Mouse (Mus musculus): ENCODE measurements around the gene Nit1. TPM values are rescaled to one million over a fixed set of nuclear protein-coding genes. Genes with fewer than 3 reads are reported as not detected.

Gene Nit1
- total RNA-seq, 1 experiment: 24.4 TPM

DNA sequence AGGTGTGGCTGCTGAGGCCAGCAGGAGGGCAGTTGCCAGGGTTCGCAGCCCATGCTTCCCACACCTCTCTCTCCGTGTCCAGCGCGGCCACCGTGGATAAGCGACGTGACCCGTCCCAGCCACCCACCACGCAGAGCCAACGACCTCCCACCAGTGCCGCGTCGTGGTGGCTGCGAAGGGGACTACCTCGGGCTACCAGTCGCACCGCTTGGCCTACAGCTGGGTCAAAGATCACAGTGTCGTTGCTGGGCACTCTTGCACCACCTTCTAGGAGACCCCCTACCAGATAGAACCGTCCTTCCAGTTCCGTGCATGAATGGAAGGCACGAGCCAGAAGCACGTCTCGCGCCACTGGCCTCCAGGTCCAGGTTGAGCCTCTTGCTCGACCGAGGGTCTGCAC, 14.8 kb upstream of the Nit1 start:
- H3K27ac ChIP-seq (ENCODE audit: insufficient read depth, low read depth, low read length, poor library complexity, severe bottlenecking): no peak overlapping the region
- no peaks in the 10 kb centered on the region for H3K9me3 ChIP-seq (ENCODE audit: control insufficient read depth, insufficient read depth, low read depth, low read length)
- TF ChIP-seq ZC3H11A (IDR thresholded peaks at IDR 0.05; ENCODE audit: borderline replicate concordance, low read depth, low read length): no peak
- H3K36me3 ChIP-seq (ENCODE audit: control insufficient read depth, insufficient read depth, low read length, poor library complexity, severe bottlenecking): peaks cover 14% of the 10 kb centered on the region
- in situ Hi-C loops (cut with MboI; ENCODE audit: low sequenced_read_pairs in 2 of 2, unreplicated experiment in 2 of 2): no loop called here
- H3K4me1 ChIP-seq (ENCODE audit: control insufficient read depth in 2 of 2, insufficient read depth in 2 of 2, low read length in 2 of 2, poor library complexity in 1 of 2): peaks cover 0 to 3% of the 10 kb centered on the region in 2 experiments; a peak in 1 of 4 replicates
- H3K4me3 ChIP-seq (ENCODE audit: insufficient read depth in 1 of 2, low read depth in 1 of 2, low read length in 2 of 2, poor library complexity in 1 of 2, severe bottlenecking in 1 of 2): peak overlapping the region; percentile 58 to 61
- H3K9ac ChIP-seq (ENCODE audit: insufficient read depth, low read depth, low read length, poor library complexity, severe bottlenecking): peak overlapping the region; percentile 59
- no peak for DNase-seq (ENCODE audit: low read depth, low spot score)

DNA sequence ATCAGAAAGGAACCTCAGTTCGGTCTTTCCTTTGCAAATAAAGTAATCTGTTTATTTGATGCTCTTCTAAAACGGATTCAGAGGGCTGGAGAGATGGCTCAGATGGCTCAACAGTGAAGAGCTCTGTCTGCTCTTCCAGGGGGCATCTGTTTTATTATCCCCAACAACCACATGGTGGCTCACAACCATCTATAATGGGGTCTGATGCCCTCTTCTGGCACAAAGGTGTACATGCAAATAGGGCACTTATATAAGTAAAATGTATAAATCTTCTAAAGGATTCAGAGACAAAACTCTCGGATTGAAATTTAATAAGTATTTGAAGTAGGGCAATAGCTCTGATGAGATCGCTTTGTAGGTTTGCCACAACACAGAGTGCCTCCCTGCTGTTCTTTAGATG, 13.0 kb upstream of the Nit1 start:
- in situ Hi-C loops (cut with MboI; ENCODE audit: low sequenced_read_pairs in 2 of 2, unreplicated experiment in 2 of 2): no loop called here
- no peaks in the 10 kb centered on the region for H3K9me3 ChIP-seq (ENCODE audit: control insufficient read depth, insufficient read depth, low read depth, low read length)
- no peak for DNase-seq (ENCODE audit: low read depth, low spot score)

DNA sequence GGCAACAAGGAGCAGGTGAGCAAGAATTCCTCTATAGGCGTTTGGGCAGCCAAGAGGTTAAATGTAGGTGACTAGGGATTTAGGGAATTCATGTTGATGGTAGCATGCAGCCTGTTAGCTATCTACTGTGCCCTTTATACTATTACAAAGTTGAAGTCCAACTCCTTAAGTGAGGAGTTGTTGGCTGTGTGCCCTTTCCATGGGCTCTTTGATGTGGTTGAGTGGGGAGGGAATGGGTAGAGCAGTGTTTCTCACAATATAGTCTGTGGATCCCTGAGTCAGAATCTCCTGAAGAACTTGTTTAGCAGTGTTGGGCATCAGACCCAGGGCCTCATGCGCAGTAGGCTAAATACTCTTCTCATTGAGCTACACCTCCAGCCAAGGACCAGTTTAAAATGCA, 11.4 kb upstream of the Nit1 start:
- no peak overlapping the region for H3K4me3 ChIP-seq (ENCODE audit: insufficient read depth in 1 of 2, low read depth in 1 of 2, low read length in 2 of 2, poor library complexity in 1 of 2, severe bottlenecking in 1 of 2)
- no peak overlapping the region for H3K27ac ChIP-seq (ENCODE audit: insufficient read depth, low read depth, low read length, poor library complexity, severe bottlenecking)
- H3K36me3 ChIP-seq (ENCODE audit: control insufficient read depth, insufficient read depth, low read length, poor library complexity, severe bottlenecking): peaks cover 16% of the 10 kb centered on the region
- no peaks in the 10 kb centered on the region for H3K9me3 ChIP-seq (ENCODE audit: control insufficient read depth, insufficient read depth, low read depth, low read length)
- no peak overlapping the region for H3K9ac ChIP-seq (ENCODE audit: insufficient read depth, low read depth, low read length, poor library complexity, severe bottlenecking)
- in situ Hi-C loops (cut with MboI; ENCODE audit: low sequenced_read_pairs in 2 of 2, unreplicated experiment in 2 of 2): no loop called here
- peaks cover 0 to 6% of the 10 kb centered on the region in 2 experiments; a peak in 2 of 4 replicates for H3K4me1 ChIP-seq (ENCODE audit: control insufficient read depth in 2 of 2, insufficient read depth in 2 of 2, low read length in 2 of 2, poor library complexity in 1 of 2)
- TF ChIP-seq ZNF384 (IDR thresholded peaks at IDR 0.05; ENCODE audit: low read depth, low read length): no peak
- TF ChIP-seq CHD2 (IDR thresholded peaks at IDR 0.05; ENCODE audit: low read depth, low read length): no peak
- TF ChIP-seq ZC3H11A (IDR thresholded peaks at IDR 0.05; ENCODE audit: borderline replicate concordance, low read depth, low read length): no peak
- DNase-seq (ENCODE audit: low read depth, low spot score): no peak

More for the DNA sequence above, 13.0 kb upstream of the Nit1 start:
- H3K36me3 ChIP-seq (ENCODE audit: control insufficient read depth, insufficient read depth, low read length, poor library complexity, severe bottlenecking): peaks cover 16% of the 10 kb centered on the region
- peak; percentile 53; the same call in 1 of the 2 replicates for TF ChIP-seq ZC3H11A (IDR thresholded peaks at IDR 0.05; ENCODE audit: borderline replicate concordance, low read depth, low read length)
- no peak for TF ChIP-seq ZNF384 (IDR thresholded peaks at IDR 0.05; ENCODE audit: low read depth, low read length)
- TF ChIP-seq HCFC1 (IDR thresholded peaks at IDR 0.05; ENCODE audit: borderline replicate concordance, insufficient read depth, low read length): 0 out of 2 replicates have a peak, but pooled peaks have one; percentile 42
- no peak for TF ChIP-seq CHD2 (IDR thresholded peaks at IDR 0.05; ENCODE audit: low read depth, low read length)
- TF ChIP-seq MAFK (IDR thresholded peaks at IDR 0.05; ENCODE audit: insufficient read depth, low read depth, low read length): no peak
- no peak overlapping the region for H3K9ac ChIP-seq (ENCODE audit: insufficient read depth, low read depth, low read length, poor library complexity, severe bottlenecking)
- no peak overlapping the region for H3K27ac ChIP-seq (ENCODE audit: insufficient read depth, low read depth, low read length, poor library complexity, severe bottlenecking)
- H3K4me1 ChIP-seq (ENCODE audit: control insufficient read depth in 2 of 2, insufficient read depth in 2 of 2, low read length in 2 of 2, poor library complexity in 1 of 2): peaks cover 0 to 3% of the 10 kb centered on the region in 2 experiments; a peak in 1 of 4 replicates
- no peak overlapping the region for H3K4me3 ChIP-seq (ENCODE audit: insufficient read depth in 1 of 2, low read depth in 1 of 2, low read length in 2 of 2, poor library complexity in 1 of 2, severe bottlenecking in 1 of 2)

DNA sequence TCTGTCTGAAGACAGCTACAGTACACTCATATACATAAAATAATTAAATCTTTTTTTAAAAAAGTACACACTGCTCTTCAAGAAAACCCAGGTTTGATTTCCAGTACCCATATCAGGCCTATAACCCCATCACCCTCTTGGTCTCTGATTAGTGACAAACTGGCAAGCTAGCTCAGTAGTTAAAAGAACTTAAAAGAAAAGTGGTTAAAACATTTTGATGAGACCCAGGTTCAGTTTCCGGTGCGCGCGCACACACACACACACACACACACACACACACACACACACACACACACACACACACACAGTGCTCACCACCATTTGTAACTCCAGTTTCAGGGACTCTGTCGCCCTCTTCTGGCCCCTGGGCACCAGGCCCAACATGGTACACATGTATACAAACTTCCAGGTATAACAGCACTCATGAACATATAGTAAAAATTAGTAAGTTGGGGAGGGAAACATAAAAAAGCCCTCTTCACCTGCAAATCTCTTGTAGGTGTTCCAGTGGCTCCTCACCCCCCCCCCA, 10.4 kb upstream of the Nit1 start:
- in situ Hi-C loops (cut with MboI; ENCODE audit: low sequenced_read_pairs in 2 of 2, unreplicated experiment in 2 of 2): no loop called here
- TF ChIP-seq ZNF384 (IDR thresholded peaks at IDR 0.05; ENCODE audit: low read depth, low read length): no peak
- no peak for TF ChIP-seq CHD2 (IDR thresholded peaks at IDR 0.05; ENCODE audit: low read depth, low read length)
- no peak for TF ChIP-seq HCFC1 (IDR thresholded peaks at IDR 0.05; ENCODE audit: borderline replicate concordance, insufficient read depth, low read length)
- TF ChIP-seq ZC3H11A (IDR thresholded peaks at IDR 0.05; ENCODE audit: borderline replicate concordance, low read depth, low read length): no peak
- TF ChIP-seq MAFK (IDR thresholded peaks at IDR 0.05; ENCODE audit: insufficient read depth, low read depth, low read length): no peak
- Histone ChIP-seq H3K36me3 (ENCODE audit: control insufficient read depth, insufficient read depth, low read length, poor library complexity, severe bottlenecking) (peaks cover 16% of the 10 kb centered on the region), H3K9me3 (ENCODE audit: control insufficient read depth, insufficient read depth, low read depth, low read length) (no peaks in the 10 kb centered on the region), H3K4me3 (ENCODE audit: insufficient read depth in 1 of 2, low read depth in 1 of 2, low read length in 2 of 2, poor library complexity in 1 of 2, severe bottlenecking in 1 of 2) (no peak overlapping the region), H3K9ac (ENCODE audit: insufficient read depth, low read depth, low read length, poor library complexity, severe bottlenecking) (no peak overlapping the region), H3K4me1 (ENCODE audit: control insufficient read depth in 2 of 2, insufficient read depth in 2 of 2, low read length in 2 of 2, poor library complexity in 1 of 2) (peaks cover 0 to 6% of the 10 kb centered on the region in 2 experiments; a peak in 3 of 4 replicates), H3K27ac (ENCODE audit: insufficient read depth, low read depth, low read length, poor library complexity, severe bottlenecking) (no peak overlapping the region)
- no peak for DNase-seq (ENCODE audit: low read depth, low spot score)

DNA sequence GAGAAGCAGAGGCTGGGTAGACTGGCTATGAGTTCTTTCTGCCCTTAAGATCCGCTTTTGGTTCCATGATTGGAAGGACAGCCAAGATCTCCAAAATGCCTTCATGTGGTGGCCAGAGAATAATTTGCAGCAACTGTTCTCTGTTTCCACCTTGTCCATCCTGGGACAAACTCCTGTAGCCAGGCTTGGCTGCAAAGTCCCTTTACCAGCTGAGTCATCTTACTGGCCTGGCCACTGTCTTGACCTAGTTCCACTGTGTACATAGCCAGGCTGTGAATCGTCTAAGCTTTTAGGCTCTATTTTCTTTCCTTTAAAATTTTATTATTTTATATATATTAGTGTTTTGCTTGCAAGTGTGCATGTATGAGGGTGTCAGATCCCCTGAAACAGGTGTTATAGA, 3.8 kb upstream of the Nit1 start:
- no peak overlapping the region for H3K27ac ChIP-seq (ENCODE audit: insufficient read depth, low read depth, low read length, poor library complexity, severe bottlenecking)
- TF ChIP-seq CHD2 (IDR thresholded peaks at IDR 0.05; ENCODE audit: low read depth, low read length): no peak
- no peaks in the 10 kb centered on the region for H3K9me3 ChIP-seq (ENCODE audit: control insufficient read depth, insufficient read depth, low read depth, low read length)
- H3K36me3 ChIP-seq (ENCODE audit: control insufficient read depth, insufficient read depth, low read length, poor library complexity, severe bottlenecking): peaks cover 8% of the 10 kb centered on the region; the same call in 1 of the 2 replicates
- in situ Hi-C loops (cut with MboI; ENCODE audit: low sequenced_read_pairs in 2 of 2, unreplicated experiment in 2 of 2): no loop called here
- no peak overlapping the region for H3K4me3 ChIP-seq (ENCODE audit: insufficient read depth in 1 of 2, low read depth in 1 of 2, low read length in 2 of 2, poor library complexity in 1 of 2, severe bottlenecking in 1 of 2)
- H3K4me1 ChIP-seq (ENCODE audit: control insufficient read depth in 2 of 2, insufficient read depth in 2 of 2, low read length in 2 of 2, poor library complexity in 1 of 2): peaks cover 3 to 6% of the 10 kb centered on the region in 2 experiments
- H3K9ac ChIP-seq (ENCODE audit: insufficient read depth, low read depth, low read length, poor library complexity, severe bottlenecking): peak overlapping the region; percentile 25; the same call in 1 of the 2 replicates
- no peak for DNase-seq (ENCODE audit: low read depth, low spot score)

Data from ES-E14 (cell line).